Mouse (Mus musculus) T-helper 1 cell (primary cell): ENCODE measurements around the gene Cox17.

ENCODE experiments used
- in situ Hi-C: fragments of 300-600 bp; cut with MboI, MseI; formaldehyde crosslinking; loops from one replicate; pipeline ENCODE4 v1.15.1; 2025; ENCODE audit warnings: high pct_unique_total_duplicates

Gene Cox17

DNA sequence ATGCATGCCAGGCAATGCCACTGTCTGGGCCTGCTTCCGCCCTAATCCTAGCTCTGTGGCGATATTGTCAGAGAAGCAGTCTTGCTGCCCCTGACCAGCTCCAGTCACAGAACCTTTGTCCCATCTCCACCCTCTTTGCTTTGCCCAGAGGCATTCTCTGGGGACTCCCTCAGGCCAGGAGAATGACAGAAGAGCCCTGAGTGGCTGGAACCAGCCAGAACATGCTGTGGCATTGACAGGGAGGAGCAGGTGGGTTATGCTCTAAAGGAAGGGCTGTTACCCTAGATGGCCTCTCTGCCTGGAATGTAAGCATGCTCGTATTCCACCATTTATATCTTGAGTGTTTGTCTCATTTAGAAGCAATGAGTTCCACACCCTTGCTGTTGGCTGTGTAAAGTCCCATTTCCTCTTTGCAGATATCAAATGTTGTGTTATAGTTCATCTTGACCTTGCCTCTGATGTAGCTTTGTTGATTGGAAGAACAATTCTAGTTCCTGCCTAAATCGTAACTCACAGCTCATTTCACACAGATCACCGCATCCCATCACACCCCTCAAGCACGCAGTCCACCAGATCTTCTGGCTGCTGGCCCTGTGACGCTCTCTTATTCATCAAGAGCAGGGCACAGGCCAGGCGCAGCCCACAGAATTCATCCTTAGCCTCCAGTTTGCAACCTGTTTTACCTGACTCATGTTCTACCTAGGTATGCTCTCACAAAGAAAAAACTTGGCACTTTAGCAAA, 24.0 kb downstream of the Cox17 start:
- in situ Hi-C loops = no loop called here

GRCm38 (mm10) chr16:38371705-38372296, 25.0 kb downstream of the Cox17 start:
- in situ Hi-C loops = no loop called here

- in situ Hi-C loops = no loop called here
Measured at GRCm38 (mm10) chr16:38372876-38373275, 26.1 kb downstream of the Cox17 start.

DNA sequence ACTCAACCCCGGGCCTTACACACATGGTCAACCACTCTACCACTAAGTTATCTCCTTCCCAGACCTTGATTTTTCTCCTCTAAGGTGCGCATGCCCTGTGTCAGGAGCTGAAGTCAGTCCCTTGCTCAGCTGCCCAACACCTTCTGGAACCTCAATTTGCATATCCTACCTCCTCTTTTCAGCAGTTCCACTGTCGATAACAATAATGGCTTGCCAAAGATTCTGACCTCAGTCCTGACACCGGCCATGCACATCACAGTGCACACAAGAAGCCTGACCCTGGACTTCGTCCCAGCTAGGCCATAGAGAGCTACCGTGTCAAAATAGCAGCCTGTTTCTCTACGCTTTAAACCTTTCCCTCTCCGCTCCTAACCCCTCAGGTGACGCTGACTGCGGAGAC, 26.6 kb downstream of the Cox17 start:
- in situ Hi-C loops = no loop called here

GRCm38 (mm10) chr16:38373941-38374340, 27.1 kb downstream of the Cox17 start:
- in situ Hi-C loops = no loop called here

GRCm38 (mm10) chr16:38374379-38375140, 27.8 kb downstream of the Cox17 start:
- in situ Hi-C loops = no loop called here

- in situ Hi-C loops = no loop called here
Measured at GRCm38 (mm10) chr16:38375182-38375581, 28.4 kb downstream of the Cox17 start.

- in situ Hi-C loops = no loop called here
Measured at GRCm38 (mm10) chr16:38376163-38376840, 29.5 kb downstream of the Cox17 start.

DNA sequence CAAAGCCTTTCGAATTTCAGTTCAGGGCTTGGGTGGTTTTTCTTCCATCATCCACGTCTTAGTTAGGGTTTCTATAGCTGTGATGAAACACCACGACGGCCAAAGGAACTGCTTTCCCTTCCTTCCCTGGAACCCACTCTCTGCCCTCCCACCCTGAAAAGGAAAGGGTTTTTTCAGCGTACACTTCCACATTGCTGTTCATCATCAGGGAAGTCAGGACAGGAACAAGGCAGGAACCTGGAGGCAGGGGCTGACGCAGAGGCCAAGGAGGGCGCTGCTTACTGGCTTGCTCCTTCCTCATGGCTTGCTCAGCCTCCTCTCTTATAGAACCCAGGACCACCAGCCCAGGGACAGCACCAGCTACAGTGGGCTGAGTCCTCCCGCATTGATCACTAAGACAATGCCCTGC, 30.1 kb downstream of the Cox17 start:
- in situ Hi-C loops = no loop called here

DNA sequence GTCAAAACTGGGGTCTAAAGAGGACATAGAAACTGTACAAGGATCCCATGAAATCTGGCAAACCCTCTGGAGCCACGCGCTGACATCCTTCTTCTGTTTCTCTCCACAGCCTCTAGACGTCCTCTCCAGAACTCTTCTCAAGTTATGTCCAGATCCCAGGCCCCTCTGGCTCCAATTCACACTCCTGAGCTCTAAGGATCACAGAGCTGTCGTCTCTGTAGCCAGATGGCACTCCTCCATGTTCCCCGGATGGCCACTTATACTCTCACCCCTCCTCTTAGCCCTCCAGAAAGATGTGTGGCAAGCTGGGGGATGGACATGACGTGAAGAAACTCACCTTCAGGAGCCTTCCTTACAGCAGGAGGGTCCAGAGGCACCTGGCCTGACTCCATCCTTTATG, 30.8 kb downstream of the Cox17 start:
- in situ Hi-C loops = no loop called here

GRCm38 (mm10) chr16:38378591-38378990, 31.8 kb downstream of the Cox17 start:
- in situ Hi-C loops = no loop called here

DNA sequence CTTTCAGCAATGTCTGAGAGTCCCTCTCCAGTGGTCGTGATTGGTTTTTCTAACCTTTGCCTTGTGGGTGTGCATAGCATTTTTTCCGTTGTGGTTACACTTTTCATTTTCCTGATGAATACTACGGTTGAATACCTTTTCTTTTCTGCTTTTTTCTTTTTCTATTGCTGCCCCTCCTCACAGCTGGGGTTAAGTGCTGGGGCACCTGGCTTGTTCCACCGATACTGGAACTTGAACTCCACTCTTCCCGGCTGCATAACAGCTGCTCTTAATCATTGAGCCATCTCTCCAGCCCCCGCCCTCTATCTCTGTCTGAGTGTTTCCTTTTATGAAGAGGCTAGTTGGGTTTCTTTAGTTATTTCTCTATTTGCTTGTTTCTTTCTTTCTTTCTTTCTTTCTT, 32.3 kb downstream of the Cox17 start:
- in situ Hi-C loops = no loop called here

- in situ Hi-C loops = no loop called here
Measured at GRCm38 (mm10) chr16:38379493-38379892, 32.7 kb downstream of the Cox17 start.

DNA sequence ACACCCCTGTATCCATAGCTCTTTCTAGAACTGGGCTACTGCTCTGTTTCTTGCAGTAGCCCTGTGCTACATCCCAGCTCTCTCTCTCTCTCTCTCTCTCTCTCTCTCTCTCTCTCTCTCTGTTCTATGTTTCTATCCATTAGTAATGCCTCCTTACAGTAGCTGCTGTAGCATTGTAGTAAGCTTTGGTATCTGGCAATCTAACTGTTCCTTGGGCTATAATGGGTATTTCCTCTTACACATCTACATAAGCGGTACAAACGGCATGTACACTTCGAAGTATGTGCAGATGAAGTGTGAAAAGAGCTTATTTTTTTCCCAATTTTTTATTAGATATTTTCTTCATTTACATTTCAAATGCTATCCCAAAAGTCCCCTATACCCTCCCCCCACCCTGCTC, 33.1 kb downstream of the Cox17 start:
- in situ Hi-C loops = no loop called here

- in situ Hi-C loops = no loop called here
Measured at GRCm38 (mm10) chr16:38383683-38384082, 36.9 kb downstream of the Cox17 start.

- in situ Hi-C loops = no loop called here
Measured at GRCm38 (mm10) chr16:38385184-38385634, 38.4 kb downstream of the Cox17 start.

DNA sequence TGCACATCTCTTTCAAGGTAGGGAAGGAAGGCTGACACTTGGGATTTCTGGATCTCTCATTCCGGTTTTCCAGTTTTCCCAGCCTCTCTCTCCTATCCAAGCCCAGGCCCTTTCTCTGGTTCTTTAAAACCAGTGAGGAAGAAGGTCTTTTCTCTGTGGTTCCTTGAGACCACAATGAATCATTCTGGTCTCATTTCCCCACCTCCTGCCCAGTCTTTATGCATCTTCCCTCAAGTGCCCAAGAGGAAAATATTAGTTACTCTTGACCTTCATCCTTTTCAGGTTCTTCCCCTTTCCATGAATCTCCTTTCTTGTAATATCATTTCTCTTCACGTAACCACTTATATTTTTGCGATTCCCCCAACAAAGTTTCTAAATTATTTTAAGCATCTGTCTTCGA, 38.9 kb downstream of the Cox17 start:
- in situ Hi-C loops = no loop called here

GRCm38 (mm10) chr16:38387389-38387788, 40.6 kb downstream of the Cox17 start:
- in situ Hi-C loops = no loop called here

GRCm38 (mm10) chr16:38388757-38389156, 42.0 kb downstream of the Cox17 start:
- in situ Hi-C loops = no loop called here

- in situ Hi-C loops = no loop called here
Measured at GRCm38 (mm10) chr16:38389284-38389893, 42.6 kb downstream of the Cox17 start.

DNA sequence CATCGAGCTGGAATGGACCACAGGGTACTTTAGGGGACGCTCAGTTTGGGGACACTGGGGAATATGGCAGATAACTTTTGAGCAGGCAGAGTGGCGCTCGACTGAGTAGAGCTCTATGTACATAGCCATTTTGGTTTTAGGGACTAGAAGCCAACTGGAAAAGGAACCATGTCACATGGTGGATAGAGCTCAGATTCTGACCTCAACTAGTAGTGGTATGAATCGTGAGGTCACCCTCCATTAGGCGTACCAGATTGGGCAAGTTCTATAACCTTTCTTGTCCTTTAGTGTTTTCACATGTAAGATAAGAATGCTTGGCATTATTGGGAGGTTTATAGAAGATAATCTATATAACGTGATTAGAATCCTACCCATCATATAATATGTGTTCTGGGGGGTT, 43.5 kb downstream of the Cox17 start:
- in situ Hi-C loops = no loop called here
